Mouse (Mus musculus) olfactory bulb, adult 2 months (tissue): Measurements from ENCODE around the gene Gas2l1. TPM values are rescaled to one million over a fixed set of nuclear protein-coding genes. Genes with fewer than 3 reads are reported as not detected.
A peak's percentile ranks its signal among the peaks of the same experiment; 100 is the strongest.

Experiments used
- H3K27ac ChIP-seq: fragments of 200-500 bp; 2 replicates; pipeline ENCODE4 v1.5.1; 2012; ENCODE audit warnings: low read depth, low read length; ENCODE audit not compliant: insufficient read depth
- H3K4me1 ChIP-seq: fragments of 200-500 bp; 2 replicates; pipeline ENCODE4 v1.6.1; 2012; ENCODE audit warnings: low read length; ENCODE audit not compliant: control insufficient read depth, insufficient read depth
- H3K4me3 ChIP-seq: fragments of 200-500 bp; 2 replicates; pipeline ENCODE4 v1.5.1; 2012; ENCODE audit warnings: mild to moderate bottlenecking, low read depth, low read length, moderate library complexity; ENCODE audit not compliant: insufficient read depth
- CTCF ChIP-seq: fragments of 200-500 bp; IDR thresholded peaks from 2 replicates; pipeline ENCODE4 v1.5.1; 2012; ENCODE audit warnings: low read depth, mild to moderate bottlenecking, low read length, moderate library complexity; ENCODE audit not compliant: insufficient read depth
- POLR2A ChIP-seq: fragments of 200-500 bp; IDR thresholded peaks from 2 replicates; pipeline ENCODE4 v1.6.1; 2012; ENCODE audit warnings: mild to moderate bottlenecking, low read depth, low read length, moderate library complexity; ENCODE audit not compliant: insufficient read depth
- WGBS: fragments of 180-500 bp; shearing (Covaris S2); methylation state at CpG from one replicate; pipeline ENCODE4 v1.1.7; 2018; 5-methylcytosine and 5-hydroxymethylcytosine counted together
- polyA plus RNA-seq: library from polyadenylated mRNA; stranded (reverse); fragments of >200 nt; gene quantifications from 2 replicates; pipeline ENCODE4 v1.2.4, GENCODE M21; 2012; ENCODE audit warnings: low replicate concordance; ENCODE audit not compliant: missing spikeins, insufficient read depth, insufficient read length

Gas2l1 gene
- not detected in 2 replicates for polyA plus RNA-seq

DNA sequence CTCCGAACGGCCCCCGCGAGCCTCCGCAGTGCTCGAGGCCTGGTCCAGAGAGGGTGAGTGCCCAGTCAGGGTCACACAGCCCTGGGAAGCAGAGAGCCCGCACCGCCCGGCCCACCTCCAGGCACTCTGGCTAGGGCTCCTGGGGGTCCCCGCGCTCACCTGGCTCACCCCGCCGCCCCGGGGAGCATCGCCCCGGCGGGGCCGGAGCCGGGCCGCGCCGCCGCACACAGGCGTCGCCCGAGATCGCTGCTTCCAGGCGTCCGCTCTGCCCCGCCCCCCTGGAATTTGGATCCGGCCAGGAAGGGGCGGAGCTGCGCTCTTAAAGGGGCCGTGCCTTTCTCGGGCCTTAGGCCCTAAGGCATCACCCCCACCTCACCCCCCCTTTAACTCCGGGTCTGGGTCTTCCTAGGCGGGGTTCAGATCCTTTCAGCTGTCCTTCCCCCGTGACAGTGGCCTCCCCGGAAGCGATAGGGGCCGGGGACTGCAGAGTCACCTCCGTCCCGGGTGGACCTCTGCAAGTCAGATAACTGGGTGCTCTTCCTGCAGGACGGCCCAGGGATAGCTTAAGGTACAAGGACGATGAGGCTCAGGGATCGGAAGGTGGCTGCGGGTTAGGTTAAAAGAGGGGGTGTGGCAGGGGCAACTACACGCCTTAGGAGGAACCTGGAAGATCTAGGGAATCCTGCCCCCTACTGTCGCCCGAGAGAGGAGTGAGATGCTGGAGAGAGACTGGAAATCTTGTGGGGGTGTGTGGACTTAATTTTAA is at the start of gene Gas2l1:
Gene Gas2l1 (minus strand): TSS at position 272 of the 766 bp plus-strand sequence.
- Histone ChIP-seq H3K27ac (peak within 1 kb of the TSS; percentile 35), H3K4me3 (peak within 1 kb of the TSS; percentile 82), H3K4me1 (peaks cover 39% of the 10 kb centered on the region)
- peak; percentile 55; the same call in 1 of the 2 replicates for TF ChIP-seq CTCF
- peak; percentile 36; the same call in 1 of the 2 replicates for TF ChIP-seq POLR2A
- WGBS: under 1% methylated on average over 50 of the region's 50 CpGs

DNA sequence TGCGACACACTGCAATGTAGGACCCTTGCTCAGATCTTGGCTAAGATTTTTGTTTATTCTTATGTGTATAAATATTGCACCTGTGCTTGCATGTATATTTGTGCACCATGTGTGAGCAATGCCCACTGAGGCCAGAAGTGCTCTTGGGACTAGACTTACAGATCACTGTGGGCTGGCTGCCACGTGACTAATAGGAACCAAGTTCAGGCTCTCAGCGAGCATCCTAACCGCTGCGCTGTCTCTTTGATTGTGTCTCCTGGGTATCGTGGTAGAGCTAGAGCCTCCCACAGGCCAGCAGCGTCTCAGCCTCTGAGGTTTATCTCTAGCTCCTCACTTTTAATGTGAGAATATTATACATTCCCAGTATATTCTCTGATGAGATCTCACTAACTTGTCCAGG is 48.5 kb upstream of the Gas2l1 start:
- TF ChIP-seq POLR2A (no peak), CTCF (no peak)
- Histone ChIP-seq H3K27ac (no peak overlapping the region), H3K4me3 (no peak overlapping the region), H3K4me1 (no peaks in the 10 kb centered on the region)
- WGBS: 70% methylated on average over 7 of the region's 7 CpGs

DNA sequence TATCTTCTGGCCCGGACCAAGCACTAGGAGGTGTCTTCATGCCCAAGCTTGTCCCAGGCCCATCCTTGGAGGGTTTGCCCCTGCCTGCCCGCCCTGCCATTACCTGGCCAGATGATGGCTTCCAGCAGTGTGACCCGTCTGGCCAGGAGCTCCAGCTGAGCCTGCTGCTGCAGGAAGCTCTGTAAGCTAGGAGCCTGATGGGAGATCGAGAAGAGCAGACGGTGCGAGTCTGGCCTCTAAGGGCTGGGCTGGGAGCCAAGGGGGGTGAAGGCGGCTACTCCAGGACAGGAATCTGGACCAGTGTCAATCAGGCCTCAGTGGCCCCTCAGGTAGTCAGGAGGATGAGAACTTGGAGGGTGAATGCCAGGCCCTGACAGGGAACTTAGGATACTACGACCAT is 44.3 kb upstream of the Gas2l1 start:
- H3K4me3 ChIP-seq: no peak overlapping the region
- no peak overlapping the region for H3K27ac ChIP-seq
- H3K4me1 ChIP-seq: no peaks in the 10 kb centered on the region
- TF ChIP-seq CTCF (no peak), POLR2A (no peak)
- WGBS: 77% methylated on average over 8 of the region's 8 CpGs

DNA sequence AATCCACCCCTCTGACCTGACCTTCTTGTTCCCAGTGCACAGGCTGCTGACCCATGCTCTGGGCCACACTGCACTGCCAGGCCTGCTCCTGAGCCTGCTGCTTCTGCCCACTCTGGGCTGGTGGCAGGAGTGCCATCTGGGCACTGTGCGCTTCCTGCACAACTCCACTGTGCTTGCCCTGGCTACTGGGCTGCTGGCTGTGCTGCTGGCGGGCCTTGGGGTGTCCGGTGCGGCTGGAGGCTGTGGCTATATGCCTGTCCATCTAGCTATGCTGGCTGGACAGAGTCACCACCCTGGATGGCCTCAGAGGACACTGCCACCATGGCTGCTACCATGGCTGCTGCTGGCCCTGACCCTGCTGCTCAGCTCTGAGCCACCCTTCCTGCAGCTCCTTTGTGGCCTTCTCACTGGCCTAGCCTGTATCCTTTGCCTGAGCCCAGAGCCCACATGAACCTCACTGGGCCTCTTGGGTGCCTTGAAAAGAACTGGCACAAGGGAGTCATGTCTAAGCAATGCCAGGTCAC is 38.9 kb upstream of the Gas2l1 start:
- TF ChIP-seq CTCF (no peak), POLR2A (no peak)
- peaks cover 12% of the 10 kb centered on the region for H3K4me1 ChIP-seq
- 100% methylated on average over 4 of the region's 4 CpGs for WGBS
- H3K27ac ChIP-seq: no peak overlapping the region
- no peak overlapping the region for H3K4me3 ChIP-seq

DNA sequence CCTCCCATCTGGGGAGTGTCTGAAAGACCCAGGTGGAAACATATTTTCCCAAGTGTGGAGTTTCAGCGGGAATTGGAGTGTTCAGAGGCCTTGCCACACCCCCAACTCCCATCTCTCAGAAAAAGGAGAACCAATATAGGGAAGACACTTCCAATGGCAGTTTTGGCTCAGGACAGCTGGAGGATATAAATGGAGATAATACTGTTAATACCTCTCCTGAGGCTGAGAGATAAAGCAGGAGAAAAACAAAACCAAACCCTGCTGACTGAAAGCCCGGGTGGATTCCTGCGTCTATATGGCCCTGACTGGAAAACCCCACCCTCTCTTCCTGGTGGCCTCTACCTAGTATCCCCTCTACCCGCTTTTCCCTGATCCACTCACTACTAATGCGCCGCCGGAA is 37.3 kb upstream of the Gas2l1 start:
- no peak overlapping the region for H3K27ac ChIP-seq
- 92% methylated on average over 7 of the region's 7 CpGs for WGBS
- no peak for TF ChIP-seq CTCF
- TF ChIP-seq POLR2A: no peak
- no peak overlapping the region for H3K4me3 ChIP-seq
- peaks cover 12% of the 10 kb centered on the region for H3K4me1 ChIP-seq

DNA sequence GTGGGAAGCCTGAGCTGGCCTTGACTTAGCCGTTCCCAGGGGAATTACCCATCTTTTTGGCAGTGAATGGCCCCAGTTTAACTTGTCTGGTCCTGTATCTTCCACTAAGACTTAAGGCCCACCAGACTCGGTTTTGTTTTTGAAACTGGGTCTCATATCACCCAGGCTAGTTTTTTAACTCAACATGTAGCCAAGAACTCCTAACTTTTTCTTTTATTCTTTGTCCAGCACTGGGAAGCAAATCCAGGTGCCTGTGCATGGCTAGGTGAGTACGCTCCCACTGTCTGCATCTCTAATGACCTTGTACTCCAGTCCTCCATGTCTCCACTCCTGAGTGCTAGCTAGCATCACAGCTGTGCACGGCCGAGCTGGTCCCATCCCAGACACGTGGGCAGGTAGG is 36.5 kb upstream of the Gas2l1 start:
- Histone ChIP-seq H3K27ac (no peak overlapping the region), H3K4me1 (peaks cover 12% of the 10 kb centered on the region), H3K4me3 (no peak overlapping the region)
- TF ChIP-seq POLR2A (no peak), CTCF (no peak)
- WGBS: 87% methylated on average over 6 of the region's 6 CpGs

DNA sequence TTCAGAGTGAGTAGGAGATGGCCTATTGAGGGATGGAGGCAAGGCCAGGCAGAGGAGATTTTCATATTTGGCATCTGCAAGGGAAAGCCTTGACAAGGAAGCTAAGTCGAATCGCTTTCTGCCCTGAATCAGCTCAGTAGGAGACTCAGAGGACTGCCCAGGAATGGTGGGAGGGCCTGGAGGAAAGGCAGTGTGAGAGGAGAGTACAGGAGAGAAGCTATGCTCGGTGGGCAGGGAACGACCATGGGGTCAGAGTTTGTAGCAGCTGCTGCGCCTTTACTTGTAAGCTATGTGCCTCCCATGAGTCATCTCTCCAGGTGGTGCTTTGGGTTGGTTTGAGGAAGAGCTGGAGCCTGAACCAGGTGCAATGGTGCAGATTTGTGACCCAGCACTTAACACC is 35.7 kb upstream of the Gas2l1 start:
- no peak overlapping the region for H3K4me3 ChIP-seq
- WGBS: 39% methylated on average over 5 of the region's 5 CpGs
- TF ChIP-seq CTCF: no peak
- TF ChIP-seq POLR2A: no peak
- H3K4me1 ChIP-seq: peaks cover 15% of the 10 kb centered on the region
- 0 out of 2 replicates have a peak overlapping the region, but pooled peaks have one; percentile 12 for H3K27ac ChIP-seq

DNA sequence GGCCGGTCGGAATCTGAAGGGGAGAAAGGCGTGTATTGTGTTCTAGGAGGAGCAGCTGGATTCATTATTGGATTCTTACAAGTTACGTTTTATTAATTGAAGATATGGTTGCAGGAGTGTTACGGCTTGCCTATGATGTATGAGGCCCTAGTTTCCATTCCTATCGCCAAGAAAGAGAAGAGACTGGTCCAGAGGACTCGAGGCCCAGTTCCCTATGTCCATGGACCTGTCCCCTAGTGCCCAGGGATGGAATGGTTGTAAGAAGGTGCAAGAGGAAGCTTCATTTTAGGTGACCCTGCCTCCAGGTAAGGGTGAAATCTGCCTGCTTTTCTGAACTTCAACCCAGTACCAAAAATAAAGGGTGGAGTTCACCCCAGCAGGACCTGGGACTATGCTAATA is 35.2 kb upstream of the Gas2l1 start:
- no peak for TF ChIP-seq POLR2A
- no peak for TF ChIP-seq CTCF
- Histone ChIP-seq H3K4me1 (peaks cover 18% of the 10 kb centered on the region), H3K27ac (peak overlapping the region; percentile 96), H3K4me3 (peak overlapping the region; percentile 89)
- 3% methylated on average over 7 of the region's 7 CpGs for WGBS

DNA sequence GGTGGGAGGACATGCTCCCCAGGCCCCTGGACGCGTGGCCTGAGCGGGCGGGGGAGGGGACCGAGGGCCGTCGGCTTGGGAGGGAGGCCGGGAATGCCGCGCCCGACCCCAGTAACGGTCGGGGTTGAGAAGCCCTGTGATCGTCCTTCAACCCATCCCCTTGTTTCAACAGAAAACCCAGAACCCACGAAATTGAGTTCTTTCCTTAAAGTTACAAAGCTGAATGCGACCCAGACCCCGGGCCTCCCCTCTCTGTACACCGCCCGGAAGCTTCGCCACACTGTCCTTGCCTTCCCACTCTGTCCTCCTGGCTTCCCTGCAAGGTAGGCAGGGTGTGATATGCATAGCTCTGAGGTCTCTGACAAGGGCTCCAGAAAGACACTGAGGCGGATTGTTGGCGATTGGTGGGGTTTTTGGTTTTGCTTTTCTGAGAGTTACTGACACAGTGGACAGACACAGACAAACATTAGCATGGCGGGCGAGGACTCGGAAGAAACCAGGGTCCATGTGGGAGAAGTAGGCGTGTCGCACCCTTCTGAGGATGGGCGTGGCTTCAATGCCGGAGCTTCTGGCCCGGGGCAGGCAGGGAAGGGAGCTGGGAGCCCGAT is 34.6 kb upstream of the Gas2l1 start:
- under 1% methylated on average over 31 of the region's 31 CpGs for WGBS
- Histone ChIP-seq H3K4me3 (peak overlapping the region; percentile 89), H3K4me1 (peaks cover 18% of the 10 kb centered on the region), H3K27ac (peak overlapping the region; percentile 96)
- TF ChIP-seq POLR2A (peak; percentile 13; the same call in 1 of the 2 replicates), CTCF (no peak)
